Mouse (Mus musculus) layer of hippocampus, adult 2 months (tissue): ENCODE measurements around the gene Nifk. TPM values are rescaled to one million over a fixed set of nuclear protein-coding genes. Genes with fewer than 3 reads are reported as not detected.

Source experiments
- DNase-seq, 2 experiments: peaks; one replicate each; pipeline ENCODE4 v3.0.0; 2022; ENCODE audit warnings: low spot score in 2 of 2
- H3K27ac ChIP-seq: fragments of 200-600 bp; 2 replicates; pipeline ENCODE4 v1.8.1; 2022
- H3K4me3 ChIP-seq: fragments of 200-600 bp; 2 replicates; pipeline ENCODE4 v1.8.1; 2022; ENCODE audit warnings: mild to moderate bottlenecking
- CTCF ChIP-seq: fragments of 200-600 bp; conservative IDR thresholded peaks from 2 replicates; pipeline ENCODE4 v1.8.1; 2022; ENCODE audit warnings: antibody characterized with exemption, mild to moderate bottlenecking, moderate library complexity
- long read RNA-seq, 2 experiments: library from polyadenylated mRNA; stranded (forward); transcript quantifications; one replicate each; pipeline ENCODE4 v2.0.0; 2021; ENCODE audit warnings: borderline mapping rate in 2 of 2
- total RNA-seq, 2 experiments: library from RNA; stranded (reverse); gene quantifications; 2 replicates each; pipeline ENCODE4 v1.2.3; 2021

Gene Nifk
- 10 to 100 TPM; 24.7 to 25.9 TPM for total RNA-seq
- long read RNA-seq, experiment 1, transcript Nifk-201 (7 exons, 1,889 nt) = major isoform, 20 of 27 reads
- long read RNA-seq, experiment 1, partial matches to known transcripts = 4 of 27 reads
- long read RNA-seq, experiment 1, other reads (novel, unspliced or antisense) = 3 of 27 reads
- long read RNA-seq, experiment 2, transcript Nifk-201 (7 exons, 1,889 nt) = major isoform, 29 of 37 reads
- long read RNA-seq, experiment 2, partial matches to known transcripts = 4 of 37 reads
- long read RNA-seq, experiment 2, other reads (novel, unspliced or antisense) = 4 of 37 reads

DNA sequence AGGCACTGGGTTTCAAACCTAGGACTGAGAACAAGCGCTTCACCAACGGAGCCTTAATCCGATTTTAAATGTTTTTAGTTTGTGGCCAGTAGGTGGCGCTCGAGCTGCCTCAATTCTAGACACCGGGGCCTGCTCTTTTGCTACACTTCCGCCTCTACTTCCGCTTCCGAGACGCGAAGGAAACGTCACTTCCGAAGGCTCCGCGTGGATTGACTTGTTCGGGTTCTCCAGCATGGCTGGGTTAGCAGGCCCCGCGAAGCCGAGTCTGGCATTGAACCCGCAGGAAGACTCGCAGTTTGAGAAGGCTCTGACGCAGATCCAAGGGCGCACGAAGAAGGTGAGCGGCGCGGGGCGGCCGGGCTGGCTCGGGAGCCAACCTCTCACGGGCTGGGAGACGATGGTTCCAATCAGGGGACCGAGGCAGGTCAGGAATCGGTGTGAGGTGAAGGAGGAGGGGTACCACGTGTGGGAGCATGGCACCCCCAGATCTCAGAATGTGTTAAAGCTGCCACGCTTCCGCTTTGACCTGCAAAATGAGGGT is at the start of gene Nifk:
Gene Nifk, plus strand, starts transcription at position 179 of the 541 bp plus-strand sequence.
- DNase-seq = peak; percentile 95
- peak; percentile 94 for TF ChIP-seq CTCF
- peak within 1 kb of the TSS; percentile 96 for H3K4me3 ChIP-seq
- H3K27ac ChIP-seq = peak within 1 kb of the TSS; percentile 86

DNA sequence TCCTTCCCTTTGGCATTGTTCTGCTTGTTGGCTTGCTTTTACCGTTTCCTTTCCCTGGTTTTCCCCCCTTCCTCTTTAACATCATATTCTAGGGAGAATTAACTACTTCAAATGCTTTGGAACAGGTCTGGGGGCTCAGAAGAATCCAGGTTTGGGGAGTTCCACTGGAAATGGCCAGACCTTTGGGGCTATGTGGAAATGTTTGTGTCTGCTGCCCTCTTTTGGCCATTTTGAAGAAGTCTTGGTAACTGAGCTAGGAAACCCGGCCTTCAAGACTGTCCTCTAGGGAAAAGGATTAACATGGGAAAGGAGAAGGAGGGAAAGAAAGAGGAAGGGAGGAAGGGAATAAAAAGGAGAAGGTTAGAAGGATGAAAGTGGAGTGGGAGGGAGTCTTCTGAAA is 46.5 kb upstream of the Nifk start:
- no peak for DNase-seq
- Histone ChIP-seq H3K4me3 (no peak overlapping the region), H3K27ac (no peak overlapping the region)
- peak; percentile 78 for TF ChIP-seq CTCF

- no peak overlapping the region for H3K27ac ChIP-seq
- DNase-seq = no peak
- no peak for TF ChIP-seq CTCF
- no peak overlapping the region for H3K4me3 ChIP-seq
Measured at GRCm38 (mm10) chr1:118292291-118292690, 29.3 kb upstream of the Nifk start.

- no peak for TF ChIP-seq CTCF
- Histone ChIP-seq H3K4me3 (no peak overlapping the region), H3K27ac (no peak overlapping the region)
- no peak for DNase-seq
Measured at GRCm38 (mm10) chr1:118294192-118294591, 27.4 kb upstream of the Nifk start.

GRCm38 (mm10) chr1:118294826-118295225 is 26.8 kb upstream of the Nifk start:
- peak; percentile 38 to 45 for DNase-seq
- TF ChIP-seq CTCF = no peak
- Histone ChIP-seq H3K27ac (peak overlapping the region; percentile 61; the same call in 1 of the 2 replicates), H3K4me3 (no peak overlapping the region)

- H3K4me3 ChIP-seq = no peak overlapping the region
- no peak overlapping the region for H3K27ac ChIP-seq
- TF ChIP-seq CTCF = no peak
- no peak for DNase-seq
Measured at GRCm38 (mm10) chr1:118296673-118297072, 25.0 kb upstream of the Nifk start.

GRCm38 (mm10) chr1:118297719-118298118 is 23.9 kb upstream of the Nifk start:
- H3K27ac ChIP-seq = no peak overlapping the region
- no peak for TF ChIP-seq CTCF
- no peak for DNase-seq
- H3K4me3 ChIP-seq = no peak overlapping the region

DNA sequence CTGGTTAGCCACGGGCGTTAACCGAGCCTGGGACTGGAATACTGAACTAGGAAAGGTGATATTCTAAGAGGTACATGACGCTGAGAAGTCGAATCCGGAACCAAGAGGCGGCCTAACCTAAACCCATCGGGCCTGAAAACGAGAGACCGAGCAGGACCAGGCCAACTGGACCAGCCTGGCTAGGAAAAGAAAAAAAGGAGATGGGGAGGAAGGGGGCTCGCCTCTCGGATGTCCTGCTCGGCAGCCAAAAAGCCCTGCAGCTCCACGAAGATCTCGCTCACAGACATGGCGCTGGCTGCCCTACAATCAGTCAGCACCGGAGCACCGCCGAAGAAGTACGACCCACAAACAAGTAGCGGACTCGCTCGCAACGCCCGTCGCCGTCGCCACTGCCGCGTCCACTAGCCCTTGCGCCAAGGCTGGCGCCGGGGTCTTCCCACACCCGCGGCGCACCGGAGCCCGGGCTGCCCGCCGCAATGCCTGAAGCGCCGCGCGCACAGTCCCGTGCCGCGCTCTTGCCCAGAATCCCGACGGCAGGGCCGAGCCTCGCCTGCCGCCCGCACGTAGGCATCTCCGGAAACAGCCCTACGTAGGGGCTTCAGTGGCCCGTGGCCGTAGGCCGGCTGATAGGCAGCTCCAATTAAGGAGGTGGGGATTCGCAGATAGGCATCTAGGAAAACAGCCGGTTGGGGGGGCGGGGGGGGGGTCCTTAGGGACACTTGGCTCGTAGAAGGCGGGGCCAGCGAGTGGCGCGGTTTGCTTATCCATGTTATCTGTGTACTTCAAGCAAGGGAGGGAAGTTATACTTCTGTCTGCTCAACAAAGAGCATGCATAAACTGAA is 10.6 kb upstream of the Nifk start:
- peak; percentile 71 to 83 for DNase-seq
- peak overlapping the region; percentile 98 for H3K27ac ChIP-seq
- H3K4me3 ChIP-seq = peak overlapping the region; percentile 86
- TF ChIP-seq CTCF = no peak

GRCm38 (mm10) chr1:118311622-118312326 is 9.9 kb upstream of the Nifk start, which contains the start of gene Tsn:
Tsn (minus strand) TSS chr1:118311739.
- H3K27ac ChIP-seq = peak within 1 kb of the TSS; percentile 98
- no peak for TF ChIP-seq CTCF
- H3K4me3 ChIP-seq = peak within 1 kb of the TSS; percentile 86
- DNase-seq = peak in 1 of 2 experiments; percentile 5

- no peak for DNase-seq
- Histone ChIP-seq H3K27ac (no peak overlapping the region), H3K4me3 (no peak overlapping the region)
- peak; percentile 74 for TF ChIP-seq CTCF
Measured at GRCm38 (mm10) chr1:118320696-118321095, 943 bp upstream of the Nifk start.

DNA sequence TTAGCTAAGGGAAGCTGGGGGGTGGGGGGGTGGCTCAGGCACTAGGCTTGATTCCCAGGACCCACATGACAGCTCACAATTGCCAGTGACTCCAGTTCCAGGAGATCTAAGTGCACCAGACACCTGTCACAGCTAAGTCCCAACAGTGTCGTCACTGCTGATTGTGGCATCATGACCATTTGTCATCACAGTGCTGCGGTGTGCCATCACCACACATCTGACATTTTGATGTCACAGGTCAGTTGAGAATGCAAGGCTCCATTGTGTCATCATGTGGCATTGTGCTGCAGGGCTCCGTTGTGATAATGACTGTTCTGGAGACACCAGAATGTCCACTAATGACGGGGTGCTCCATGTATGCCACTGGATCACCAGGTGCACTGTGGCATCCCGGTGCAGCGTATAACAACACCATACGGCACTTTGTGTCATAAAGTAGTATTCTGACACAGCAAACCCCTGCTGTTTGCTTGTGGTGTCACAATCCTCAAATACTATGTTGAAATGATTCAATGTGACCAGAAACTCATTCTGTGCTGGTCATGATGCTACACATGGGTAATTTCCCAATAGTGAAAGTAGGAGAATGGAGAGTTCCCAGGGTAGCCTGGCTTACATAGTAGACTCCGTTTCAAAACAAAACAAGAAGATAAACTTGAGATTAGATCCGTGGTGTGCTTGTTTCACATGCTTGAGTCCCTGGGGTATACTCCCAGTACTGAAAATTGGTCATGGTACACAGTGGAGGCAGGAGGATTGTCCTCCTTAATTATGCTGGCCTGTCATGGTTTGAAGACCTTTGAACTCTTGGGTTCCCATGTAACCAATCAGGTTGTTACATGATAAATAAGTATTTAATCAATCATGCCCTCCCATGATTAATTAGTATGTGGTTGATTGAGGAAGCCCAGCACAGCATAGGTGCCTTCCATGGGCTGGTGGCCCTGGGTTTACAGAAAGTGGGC is 13.4 kb downstream of the Nifk start:
- Histone ChIP-seq H3K4me3 (no peak overlapping the region), H3K27ac (no peak overlapping the region; the same call in 1 of the 2 replicates)
- DNase-seq = no peak
- TF ChIP-seq CTCF = no peak
